Mouse (Mus musculus) embryonic fibroblast, embryonic 13.5 days (primary cell): ENCODE measurements at regions not wholly inside any gene's neighbourhood (a gene's known extent, or its start where the extent isn't known, plus 50 kb on each side); places are given as distances from the start of the nearest gene placed in this dataset.

ENCODE experiments used
- CTCF ChIP-seq: IDR thresholded peaks from 2 replicates; pipeline ENCODE4 v1.5.1; 2011; ENCODE audit warnings: mild to moderate bottlenecking, control low read depth, low read length, moderate library complexity, borderline replicate concordance; ENCODE audit not compliant: insufficient read depth
- POLR2A ChIP-seq: IDR thresholded peaks from 2 replicates; pipeline ENCODE4 v1.6.1; 2011; ENCODE audit warnings: low read depth, mild to moderate bottlenecking, control low read depth, low read length, moderate library complexity

DNA sequence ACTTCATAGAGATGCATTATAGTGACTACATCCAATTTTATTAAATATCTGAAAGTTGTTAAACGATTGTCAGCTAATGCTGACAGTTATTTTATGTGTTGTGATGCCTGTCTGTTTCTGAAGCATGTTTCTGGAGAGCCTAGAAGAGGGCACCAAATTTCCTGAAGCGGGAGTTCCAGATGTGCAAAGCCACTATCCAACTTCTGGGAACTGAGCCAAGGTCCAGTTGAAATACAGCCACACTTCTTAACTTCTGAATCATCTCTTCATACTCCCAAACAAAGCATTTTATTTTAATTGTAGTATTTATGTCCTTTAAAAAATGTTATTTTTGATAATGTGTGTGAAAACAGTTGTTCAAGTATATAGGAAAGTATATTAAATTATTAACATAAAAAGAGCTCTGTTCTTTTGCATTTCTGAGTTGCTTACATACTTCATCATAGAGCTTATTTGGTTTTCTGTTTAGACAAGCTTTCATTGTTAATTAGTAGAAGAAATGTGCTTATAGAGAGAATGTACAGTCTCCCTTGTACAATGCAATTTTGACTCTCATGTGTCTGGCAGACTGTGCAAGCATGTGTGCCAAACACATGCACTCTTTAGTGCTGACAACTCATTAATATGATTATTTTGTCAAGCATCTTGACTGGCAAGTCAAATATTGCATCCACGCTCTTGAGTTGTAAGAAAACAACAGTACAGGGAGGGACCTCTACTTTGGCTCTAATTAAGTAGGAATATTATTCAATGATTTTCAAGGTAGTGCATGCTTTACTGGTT is 787.7 kb upstream of the Adgrl4 start:
- no peak for TF ChIP-seq CTCF
- no peak for TF ChIP-seq POLR2A
